Mouse (Mus musculus) adrenal gland, postnatal 10 days (tissue): ENCODE measurements around the gene Adgrd1. TPM values are rescaled to one million over a fixed set of nuclear protein-coding genes. Genes with fewer than 3 reads are reported as not detected.

Experiments
- DNase-seq: peaks from one replicate; pipeline ENCODE4 v3.0.0; 2021; ENCODE audit warnings: mixed read lengths
- long read RNA-seq, 2 experiments: library from polyadenylated mRNA; stranded (forward); transcript quantifications; one replicate each; pipeline ENCODE4 v2.0.0; 2021
- total RNA-seq, 2 experiments: library from RNA; stranded (reverse); gene quantifications; 2 replicates each; pipeline ENCODE4 v1.2.3; 2021

Adgrd1 gene
- total RNA-seq = 1 to 10 TPM; 6.3 to 7.1 TPM
- long read RNA-seq, experiment 1, partial matches to known transcripts = 2 of 2 reads
- long read RNA-seq, experiment 1, other reads (novel, unspliced or antisense) = 0 of 2 reads
- long read RNA-seq, experiment 2, partial matches to known transcripts = 1 of 2 reads
- long read RNA-seq, experiment 2, other reads (novel, unspliced or antisense) = 1 of 2 reads

GRCm38 (mm10) chr5:129096511-129096910, at the start of gene Adgrd1:
Gene Adgrd1, plus strand, starts transcription at chr5:129096750.
- DNase-seq = peak; percentile 34

- no peak for DNase-seq
These were observed 47.2 kb upstream of the Adgrd1 start for GRCm38 (mm10) chr5:129049372-129049771.

DNA sequence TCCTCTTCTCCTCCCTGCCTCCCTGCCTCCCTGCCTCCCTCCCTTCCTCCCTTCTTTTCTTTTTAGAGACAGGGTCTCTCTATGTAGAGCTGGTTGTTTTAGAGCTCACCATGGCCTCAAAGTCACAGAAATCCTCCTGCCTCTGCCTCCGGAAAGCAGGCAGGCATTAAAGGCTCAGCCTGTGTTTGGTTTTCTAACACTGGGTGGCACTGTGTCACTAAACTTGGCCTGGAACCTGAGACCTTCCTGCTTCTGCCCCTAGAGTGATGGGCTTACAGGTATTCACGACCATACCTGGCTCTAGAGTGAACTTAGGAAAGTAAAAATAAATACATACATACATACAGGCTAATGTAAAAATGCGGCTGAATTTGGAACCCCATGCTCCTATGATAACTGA, 44.6 kb upstream of the Adgrd1 start:
- no peak for DNase-seq

DNA sequence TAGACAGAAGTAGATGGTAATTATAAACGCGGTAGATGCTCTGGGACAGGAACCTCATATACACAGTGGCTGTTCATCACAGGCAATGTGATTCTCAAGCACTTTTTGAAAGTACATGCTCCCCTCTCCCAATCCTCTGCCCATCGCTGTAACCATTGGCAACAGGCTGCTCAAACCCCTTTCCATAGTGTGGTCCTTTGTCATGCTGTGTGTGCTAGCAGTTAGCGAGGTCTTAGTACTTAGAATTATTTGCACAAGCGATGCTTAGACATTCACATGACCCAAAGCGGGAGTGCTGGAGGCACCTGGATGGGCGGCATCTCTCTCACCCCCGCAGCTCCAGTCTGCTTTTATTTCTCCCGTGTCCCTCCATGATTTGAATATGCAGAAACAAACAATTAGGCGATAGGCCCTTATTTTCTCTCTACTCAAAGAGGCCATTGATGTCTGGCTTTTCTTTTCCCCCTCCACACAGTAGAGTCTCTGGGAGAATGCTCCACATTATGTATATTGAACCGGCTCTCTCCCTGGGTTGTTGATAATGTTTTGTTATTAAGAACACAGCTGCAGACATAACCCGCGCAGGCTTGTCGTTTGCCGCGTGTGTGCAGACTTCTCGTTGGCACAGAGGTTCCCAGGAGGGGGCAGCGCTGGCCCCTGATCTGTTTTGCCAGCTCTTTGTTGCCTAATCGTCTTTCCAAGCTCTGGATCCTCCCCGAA, 43.8 kb upstream of the Adgrd1 start:
- no peak for DNase-seq

GRCm38 (mm10) chr5:129054675-129055284, 41.8 kb upstream of the Adgrd1 start:
- no peak for DNase-seq

DNA sequence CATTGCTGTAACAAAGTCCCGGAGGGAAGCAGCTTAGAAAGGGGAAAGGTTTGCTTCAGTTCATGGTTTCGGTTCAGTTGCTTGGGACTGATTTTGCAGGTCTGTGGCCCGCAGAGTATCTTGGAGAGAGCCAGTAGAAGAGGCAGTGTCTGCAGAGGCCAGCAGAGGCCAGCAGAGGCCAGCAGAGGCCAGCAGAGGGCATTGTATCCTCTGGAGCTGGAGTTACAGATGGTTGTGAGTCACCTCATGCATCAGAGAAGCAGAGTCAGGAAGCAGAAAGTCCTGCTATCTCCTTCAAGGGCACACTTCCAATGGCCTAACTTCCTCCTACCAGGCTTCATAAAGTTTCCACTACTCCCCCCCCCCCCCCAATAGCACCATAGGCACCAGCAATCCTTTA, 37.4 kb upstream of the Adgrd1 start:
- no peak for DNase-seq

DNA sequence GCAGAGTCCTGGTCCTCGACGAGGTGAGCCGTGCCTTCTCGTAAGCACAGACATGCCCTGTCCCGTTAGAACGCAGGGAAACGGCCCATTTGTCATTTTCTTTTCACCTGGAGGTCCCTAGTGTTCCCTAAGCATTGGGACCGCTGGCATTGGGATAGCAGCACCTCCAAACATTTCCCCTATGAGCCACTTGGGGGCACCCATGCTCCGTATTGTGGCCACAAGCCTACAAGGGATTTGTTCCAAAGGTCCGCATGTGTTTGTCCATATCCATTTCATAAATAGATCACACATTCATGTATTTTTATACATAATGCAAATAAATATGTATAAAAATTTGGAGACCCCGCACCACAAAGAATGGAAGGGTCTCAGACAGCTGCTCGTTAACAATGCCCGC, 35.0 kb upstream of the Adgrd1 start:
- peak; percentile 79 for DNase-seq

- DNase-seq = peak; percentile 88
These were observed 33.3 kb upstream of the Adgrd1 start for GRCm38 (mm10) chr5:129063037-129063791.

DNA sequence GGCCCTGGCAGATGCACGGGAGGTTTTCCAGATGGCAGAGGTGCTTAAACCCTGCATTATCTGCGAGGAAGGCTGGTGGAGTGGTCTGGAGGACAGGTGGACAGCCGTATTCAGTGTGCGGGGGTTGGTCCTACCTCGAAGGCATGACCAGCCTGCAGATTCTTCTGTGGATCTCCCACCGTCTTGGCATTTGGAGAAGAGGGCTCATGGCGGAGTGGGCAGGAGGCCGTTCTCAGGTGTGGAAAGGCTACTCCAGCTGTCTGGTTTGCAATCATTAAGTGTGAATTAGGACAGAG, 32.8 kb upstream of the Adgrd1 start:
- no peak for DNase-seq

DNA sequence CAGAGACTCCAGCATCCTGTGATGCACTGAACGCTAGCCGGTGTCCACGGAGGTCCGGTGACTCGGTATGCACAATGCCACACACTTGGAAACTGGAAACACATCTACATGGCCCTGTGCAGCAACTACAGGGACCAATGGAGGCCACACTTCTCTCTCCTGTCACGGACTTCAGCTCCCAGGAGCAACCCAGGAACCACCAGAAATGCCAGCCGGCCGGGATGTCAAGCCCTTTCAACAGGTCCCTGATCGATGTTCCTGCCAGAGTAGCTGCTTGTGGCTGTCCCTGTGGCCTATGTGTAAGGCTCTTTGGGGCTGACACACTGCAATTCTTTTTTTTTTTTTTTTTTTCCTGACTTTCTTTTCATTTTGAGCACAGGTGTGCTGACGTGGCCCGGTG, 32.4 kb upstream of the Adgrd1 start:
- DNase-seq = no peak

- no peak for DNase-seq
These were observed 31.2 kb upstream of the Adgrd1 start for GRCm38 (mm10) chr5:129065301-129065700.

DNA sequence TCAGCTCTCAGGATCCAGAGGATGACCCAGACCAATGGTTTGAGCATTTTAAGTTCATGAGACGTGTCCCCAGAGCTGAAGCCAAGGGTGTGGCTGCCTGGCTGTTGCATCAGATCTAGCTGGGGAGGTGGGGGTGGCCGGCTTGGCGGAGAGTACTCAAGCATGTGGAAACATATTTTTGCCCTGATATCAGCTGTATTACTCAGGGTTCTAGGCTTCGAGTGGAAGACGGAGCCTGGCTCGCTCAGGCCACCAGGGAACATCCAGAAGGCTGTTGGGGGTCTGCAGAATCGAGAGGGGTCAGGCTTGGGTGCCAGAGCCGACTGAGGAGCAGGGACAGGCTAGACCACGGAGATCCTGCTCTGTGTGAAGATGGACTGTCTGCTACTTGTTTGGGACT, 30.6 kb upstream of the Adgrd1 start:
- DNase-seq = peak; percentile 24

GRCm38 (mm10) chr5:129066541-129067230, 29.9 kb upstream of the Adgrd1 start:
- DNase-seq = no peak

- DNase-seq = no peak
These were observed 29.2 kb upstream of the Adgrd1 start for GRCm38 (mm10) chr5:129067231-129067834.

GRCm38 (mm10) chr5:129071761-129072280, 24.7 kb upstream of the Adgrd1 start:
- peak; percentile 62 for DNase-seq

DNA sequence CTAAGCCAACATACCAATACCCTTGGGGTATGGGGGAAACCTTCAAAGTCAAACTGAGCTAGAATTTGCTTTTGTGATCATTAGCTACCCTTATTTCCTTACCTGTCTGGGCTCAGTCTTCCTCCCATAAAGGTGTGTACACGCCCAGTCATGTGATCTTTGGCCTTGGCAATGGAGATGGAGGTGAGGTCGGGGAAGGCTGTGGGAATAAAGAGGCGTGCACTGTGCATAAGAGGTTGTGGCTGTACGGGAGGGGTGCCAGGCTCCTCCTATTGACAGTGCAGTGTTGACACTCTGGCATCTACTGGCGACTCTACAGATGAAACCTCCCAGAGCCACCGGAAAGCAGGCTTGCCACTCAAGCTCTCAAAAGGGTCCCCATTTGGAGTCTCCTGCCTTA, 23.1 kb upstream of the Adgrd1 start:
- no peak for DNase-seq

DNA sequence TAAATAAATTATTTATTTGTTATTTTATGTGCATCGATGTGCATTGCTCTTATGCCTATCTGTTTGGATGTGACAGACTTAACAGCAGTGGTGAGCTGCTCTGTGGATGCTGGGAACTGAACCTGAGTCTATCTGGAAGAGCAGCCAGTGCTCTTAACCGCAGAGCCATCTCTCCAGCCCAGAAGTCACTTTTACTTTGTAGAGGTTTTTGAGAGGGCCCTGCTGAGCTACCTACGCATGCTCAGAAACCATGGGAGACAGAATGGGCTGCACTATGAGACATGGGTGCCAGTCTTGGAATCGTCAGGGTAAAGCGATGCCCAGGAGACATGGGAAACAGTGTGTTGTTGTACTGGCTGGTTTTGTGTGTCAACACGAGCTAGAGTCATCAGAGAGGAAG, 20.5 kb upstream of the Adgrd1 start:
- DNase-seq = no peak

- no peak for DNase-seq
These were observed 19.3 kb upstream of the Adgrd1 start for GRCm38 (mm10) chr5:129077240-129077639.

- no peak for DNase-seq
These were observed 15.0 kb upstream of the Adgrd1 start for GRCm38 (mm10) chr5:129081521-129081920.

- no peak for DNase-seq
These were observed 11.4 kb upstream of the Adgrd1 start for GRCm38 (mm10) chr5:129085153-129085552.

DNA sequence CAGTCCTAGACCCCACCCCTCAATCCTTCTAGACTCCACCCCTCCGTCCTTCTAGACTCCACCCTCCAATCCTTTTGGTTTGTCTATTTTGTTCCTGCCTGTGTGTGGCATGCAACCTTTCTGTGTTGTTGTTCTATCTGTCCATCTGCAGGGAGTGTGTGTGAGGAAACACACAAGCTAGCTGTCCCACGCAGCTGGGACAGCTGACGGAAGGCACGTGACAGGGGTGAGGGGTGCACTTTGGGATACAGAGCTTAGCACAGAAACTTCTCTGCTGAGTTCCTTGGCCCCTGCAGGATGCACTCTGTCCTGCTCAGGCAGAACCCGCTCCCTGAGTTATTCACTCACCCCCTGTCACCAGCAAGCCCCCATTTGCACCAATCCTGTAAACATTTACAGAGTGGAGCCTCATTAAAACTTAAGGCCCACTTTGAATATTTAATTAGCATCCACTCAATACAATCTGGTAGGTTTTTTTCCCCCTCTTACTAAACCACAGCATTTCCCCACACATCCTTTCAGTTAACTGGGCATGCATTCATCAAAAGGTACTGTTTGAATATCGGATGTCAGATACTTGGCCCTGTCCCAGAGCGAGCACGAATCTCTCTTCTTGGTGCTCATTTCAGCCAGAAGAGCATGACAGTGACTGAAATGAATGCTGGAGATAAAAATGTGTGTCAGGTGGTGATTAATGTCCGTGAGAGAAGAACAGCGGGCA, 4.0 kb upstream of the Adgrd1 start:
- DNase-seq = no peak
